Mouse (Mus musculus) cerebellum, adult 18-20 months (tissue): ENCODE measurements around the gene Coro1a.
"Not testable (repeated sequence)": the region's sequence is repeated elsewhere in the genome, so short reads cannot be mapped to it uniquely, and the experiment has no call there.

Source experiments
- DNase-seq, 2 experiments: peaks; one replicate each; pipeline ENCODE4 v3.0.0; 2021

The Coro1a gene

DNA sequence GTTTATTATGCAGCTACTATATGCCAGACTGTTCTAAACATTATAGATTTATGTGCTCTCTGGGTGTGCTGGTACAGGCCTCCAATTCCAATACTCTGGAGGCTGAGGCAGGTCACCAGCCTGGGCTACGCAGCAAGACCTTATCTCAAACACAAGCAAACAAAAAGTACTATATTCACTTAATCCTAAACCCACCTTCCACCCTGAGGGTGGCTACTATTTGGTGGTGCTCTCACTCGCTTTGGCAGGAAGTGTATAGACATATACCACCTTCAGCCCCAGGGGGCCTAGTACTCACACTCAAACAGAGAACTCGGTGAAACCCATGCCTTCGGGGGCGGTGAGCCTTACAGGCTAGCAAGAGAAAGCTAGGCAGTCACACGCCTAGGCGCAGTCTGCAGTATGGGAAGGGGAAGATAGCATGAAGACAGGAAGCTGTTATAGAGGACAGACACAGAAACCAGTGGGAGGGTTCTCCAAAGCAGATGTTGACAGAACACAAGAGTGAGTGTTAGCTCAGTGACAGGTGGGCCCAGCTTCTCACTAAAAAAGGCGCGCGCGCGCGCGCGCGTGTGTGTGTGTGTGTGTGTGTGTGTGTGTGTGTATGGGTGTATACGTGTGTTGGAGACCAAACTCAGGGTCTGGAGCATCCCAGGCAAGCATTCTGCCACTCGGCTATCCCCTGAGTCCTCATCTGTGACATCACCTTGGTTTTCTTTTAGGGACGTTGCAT is at the start of gene Coro1a:
Gene Coro1a (minus strand): TSS at position 346 of the 733 bp plus-strand sequence.
- no peak for DNase-seq

DNA sequence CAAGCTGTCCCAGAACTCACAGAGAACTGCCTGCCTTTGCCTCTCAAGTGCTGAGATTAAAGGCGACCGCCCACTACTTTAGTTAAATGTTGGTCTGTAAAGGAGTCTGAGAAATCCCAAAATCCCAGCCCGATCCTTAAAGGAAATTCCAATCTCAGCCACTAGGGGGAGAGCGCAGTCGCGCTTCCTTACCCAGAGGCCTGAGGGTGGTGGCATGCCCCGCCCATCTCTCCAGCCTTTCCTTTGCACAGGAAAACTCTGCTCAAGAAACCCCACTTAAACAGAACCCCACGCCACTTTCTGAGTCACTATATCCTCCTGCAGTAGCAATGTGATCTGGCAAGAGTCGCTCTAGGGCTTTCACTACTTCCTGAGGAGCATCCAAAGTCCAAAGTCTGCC is 47.3 kb upstream of the Coro1a start:
- peak; percentile 86 for DNase-seq

DNA sequence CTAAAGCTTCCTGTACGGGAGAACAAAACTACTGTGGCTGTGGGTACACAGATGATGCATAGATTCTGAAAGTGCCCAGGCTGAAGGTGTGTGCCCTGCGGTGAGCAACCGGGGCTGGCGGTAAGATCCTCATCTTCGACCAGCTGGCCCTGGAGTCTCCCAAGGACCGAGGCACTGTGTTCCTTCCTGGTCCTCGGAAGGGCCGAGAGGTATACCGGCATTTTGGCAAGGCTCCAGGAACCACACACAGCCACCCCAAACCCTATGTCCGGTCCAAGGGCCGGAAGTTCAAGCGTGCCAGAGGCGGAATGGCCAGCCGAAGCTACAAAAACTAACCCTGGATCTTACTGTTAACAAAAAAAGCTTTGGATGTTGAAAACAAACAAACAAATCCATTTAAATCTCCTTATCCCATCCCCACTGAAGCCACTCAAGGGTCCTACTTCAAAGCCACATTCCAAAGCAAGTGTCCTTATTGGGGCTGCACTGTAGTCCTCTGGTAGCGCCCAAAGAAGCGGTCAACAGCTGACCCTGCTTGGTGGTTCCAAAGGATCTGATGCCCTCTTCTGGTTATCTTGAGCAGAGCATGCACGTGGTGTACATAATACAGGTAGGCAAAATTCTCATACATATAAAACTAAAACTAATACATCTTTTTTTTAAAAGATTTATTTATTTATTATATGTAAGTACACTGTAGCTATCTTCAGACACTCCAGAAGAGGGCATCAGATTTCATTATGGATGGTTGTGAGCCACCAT is 42.2 kb upstream of the Coro1a start:
- DNase-seq, result no peak

DNA sequence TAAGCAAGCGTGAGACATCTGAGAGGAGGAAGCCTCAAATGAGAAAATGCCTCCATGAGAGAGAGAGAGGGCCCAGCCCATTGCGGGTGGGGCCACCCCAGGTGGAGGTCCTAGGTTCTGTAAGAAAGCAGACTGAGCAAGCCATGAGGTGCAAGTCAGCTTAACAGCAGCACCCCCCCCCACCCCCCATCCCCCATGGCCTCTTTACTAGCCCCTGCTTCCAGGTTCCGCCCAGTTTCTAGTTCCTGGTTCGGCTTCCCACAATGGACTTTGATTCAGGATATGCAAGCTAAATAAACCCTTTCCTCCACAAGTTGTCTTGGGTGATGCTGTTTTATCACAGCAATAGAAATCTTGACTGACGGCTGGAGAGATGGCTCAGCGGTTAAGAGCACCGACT is 41.2 kb upstream of the Coro1a start:
- no peak for DNase-seq

DNA sequence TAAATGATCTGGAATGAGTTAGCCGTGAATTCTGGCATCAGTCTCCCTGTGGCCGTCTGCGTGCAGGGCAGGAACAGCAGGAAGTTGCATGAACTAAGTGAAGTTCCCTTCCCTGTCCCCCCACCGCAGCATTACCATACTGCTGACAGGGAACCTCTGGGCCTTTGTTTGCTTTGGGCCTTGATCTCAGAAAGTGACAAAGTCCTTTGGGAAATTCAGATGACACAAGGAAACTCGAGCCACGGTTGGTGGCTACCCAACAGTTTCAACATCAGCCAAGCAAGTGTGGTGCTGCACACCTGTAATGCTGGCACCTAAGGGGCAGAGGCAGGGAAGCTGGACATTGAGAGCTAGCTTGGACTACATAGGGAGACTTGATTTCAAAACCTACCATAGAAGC is 39.2 kb upstream of the Coro1a start:
- no peak for DNase-seq

DNA sequence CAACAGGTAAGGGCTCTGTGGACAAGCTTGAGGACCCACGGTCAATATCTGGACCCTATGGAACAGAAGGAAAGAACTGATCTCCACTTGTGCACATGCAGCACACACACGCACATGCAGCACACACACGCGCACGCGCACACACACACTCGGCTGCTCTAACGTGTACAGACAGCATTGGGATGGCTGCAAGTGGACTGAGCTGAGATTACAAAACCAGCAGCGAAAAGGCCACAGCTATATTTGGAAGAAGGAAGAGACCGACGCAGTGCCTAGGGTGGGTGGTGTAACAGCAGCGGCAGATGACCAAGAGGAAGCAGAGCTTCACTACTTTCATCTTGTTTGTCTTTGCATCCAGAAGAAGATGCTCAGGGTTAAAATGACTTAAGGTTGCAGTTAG is 38.5 kb upstream of the Coro1a start:
- no peak for DNase-seq

DNA sequence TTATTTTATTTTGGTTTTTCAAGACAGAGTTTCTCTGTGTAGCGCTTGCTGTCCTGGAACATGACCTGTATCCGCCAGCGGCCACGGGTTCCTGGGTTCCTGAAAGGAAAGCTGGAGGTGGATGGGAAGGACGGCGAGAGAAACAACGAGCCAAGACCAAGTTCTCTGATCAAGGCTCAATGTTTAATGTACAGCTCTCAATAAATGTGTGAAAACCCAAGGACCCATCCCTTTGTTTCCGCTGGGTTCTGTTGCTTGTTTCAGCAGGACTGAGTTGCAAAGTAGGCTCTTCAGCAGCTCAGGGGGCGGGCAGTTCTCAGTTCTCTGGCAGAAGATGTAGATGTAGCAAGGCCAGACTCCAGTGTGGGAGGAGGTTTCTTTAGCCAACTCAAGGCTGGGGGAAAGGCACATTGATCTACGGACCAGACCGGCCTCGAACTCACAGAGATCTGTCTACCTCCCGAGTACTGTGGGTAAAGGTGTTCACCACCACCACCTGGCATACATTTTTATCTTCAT is 34.4 kb upstream of the Coro1a start:
- no peak for DNase-seq

DNA sequence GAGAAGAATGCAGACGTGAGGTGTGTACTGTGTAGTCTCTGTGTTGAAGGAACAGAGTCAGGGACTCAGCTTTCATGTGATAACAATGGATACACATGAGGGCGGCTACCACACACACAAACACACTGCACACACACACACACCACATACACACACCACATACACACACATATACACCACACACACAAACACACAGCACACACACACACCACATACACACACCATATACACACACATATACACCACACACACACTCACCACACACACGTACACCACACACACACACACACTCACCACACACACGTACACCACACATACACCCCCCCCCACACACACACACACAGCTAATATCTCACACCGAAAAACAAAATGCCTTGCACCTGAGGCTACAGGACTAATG is 33.9 kb upstream of the Coro1a start:
- DNase-seq, result no peak

DNA sequence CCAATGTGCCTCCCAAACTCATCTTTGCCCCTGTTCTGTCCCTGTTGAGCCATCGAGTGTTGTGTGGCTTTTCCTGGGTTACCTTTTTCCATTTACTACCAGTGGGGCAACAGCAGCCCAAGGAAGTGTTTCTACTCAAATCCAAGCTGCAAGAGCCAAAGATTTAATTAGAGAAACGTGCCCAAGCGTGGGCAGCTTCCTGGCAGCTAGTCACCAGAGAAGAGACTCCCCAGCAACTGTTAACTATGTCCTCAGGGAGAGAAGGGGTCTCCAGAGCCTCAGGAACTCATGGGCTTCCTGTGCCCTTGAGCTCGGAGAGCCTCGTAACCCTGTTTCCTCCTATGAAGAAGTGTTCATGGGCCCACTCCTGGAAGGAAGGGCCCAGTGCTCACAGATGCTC is 33.4 kb upstream of the Coro1a start:
- DNase-seq, result no peak

DNA sequence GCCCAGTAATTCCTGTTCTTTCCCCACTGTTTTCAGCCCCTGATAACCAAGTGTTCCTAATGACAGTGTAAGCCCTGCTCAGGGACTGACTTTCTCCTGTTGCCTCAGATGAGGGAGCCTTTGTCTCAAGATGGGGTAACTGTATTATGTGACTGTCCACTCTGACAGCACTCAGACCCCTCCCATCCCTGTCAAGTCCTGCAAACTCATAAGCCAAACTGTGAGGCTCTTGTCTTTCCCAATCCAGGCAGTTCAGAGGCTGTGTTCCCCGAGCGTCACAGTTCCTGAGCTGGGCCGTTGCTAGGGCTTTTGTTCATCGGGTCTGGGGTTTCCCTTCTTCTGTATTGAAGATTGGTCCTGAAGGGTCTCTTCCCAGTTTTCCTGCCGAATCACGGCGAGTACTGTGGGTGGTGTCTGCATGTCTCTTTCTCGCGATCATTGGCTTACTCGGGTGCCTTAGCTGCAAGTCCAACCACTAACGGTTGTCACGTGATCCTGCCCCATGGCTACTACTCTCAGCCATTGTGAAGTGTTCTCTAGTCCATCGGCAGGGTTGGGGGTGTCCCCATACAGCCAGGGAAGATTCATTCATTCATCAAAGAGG is 32.6 kb upstream of the Coro1a start:
- no peak for DNase-seq

DNA sequence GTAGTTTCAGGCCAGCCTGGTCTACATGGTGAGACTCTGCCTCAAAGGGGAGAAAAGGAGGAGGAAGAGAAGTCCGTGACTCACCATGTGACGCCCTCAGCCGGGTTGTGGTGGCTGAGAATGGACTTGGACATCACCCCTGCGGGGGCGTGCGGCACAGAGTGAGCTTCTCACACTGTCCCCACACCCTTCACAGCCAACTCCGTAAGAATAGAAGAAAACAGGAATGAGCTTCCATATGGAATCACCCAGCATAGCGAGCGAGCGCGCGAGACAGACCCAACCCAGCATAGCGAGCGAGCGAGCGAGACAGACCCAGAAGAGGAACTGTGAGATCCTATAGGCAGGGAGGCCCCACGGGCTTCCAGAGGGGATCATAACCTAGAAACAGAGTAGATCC is 32.0 kb upstream of the Coro1a start:
- no peak for DNase-seq

DNA sequence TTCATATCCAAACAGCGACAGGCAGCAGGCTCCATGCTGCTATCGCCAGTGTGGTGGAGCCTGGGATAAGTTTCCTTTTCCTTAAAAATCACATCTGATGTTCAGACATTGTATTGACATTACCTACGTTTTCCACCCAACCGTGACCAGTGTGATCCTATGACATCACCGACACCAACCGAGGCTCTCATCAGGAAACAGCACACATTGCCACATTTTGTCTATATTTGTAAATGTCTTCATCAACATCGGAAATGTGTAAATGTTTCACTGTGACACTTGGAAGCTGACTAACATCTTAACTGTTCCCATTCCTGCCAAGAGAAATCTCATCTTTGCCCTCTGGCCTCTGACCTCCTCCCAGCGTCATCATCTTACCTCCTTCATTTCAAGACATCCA is 28.5 kb upstream of the Coro1a start:
- DNase-seq, result no peak

DNA sequence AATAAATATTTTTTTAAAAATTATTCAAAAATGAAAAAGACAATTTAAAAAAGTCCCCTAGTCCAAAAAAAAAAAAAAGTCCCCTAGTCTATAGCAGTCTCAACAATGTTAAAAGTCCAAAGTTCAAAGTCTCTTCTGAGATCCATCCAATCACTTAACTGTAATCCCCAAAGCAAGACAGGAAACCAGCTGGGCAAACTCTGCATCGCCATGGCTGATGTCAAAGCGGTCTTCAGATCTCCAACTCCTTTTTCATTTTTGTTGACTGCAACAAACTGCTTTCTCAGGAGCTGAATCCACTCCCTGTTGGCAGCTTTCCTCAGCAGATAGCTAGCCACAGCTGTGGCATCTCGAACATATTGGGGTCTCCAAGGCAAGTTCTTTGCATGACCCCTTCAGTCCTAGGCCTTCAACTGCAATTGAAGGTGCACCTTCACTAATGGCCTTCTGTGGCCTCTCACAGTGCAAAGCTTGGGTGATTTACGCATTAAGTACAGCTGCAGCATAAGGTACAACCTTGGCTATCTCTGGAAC is 22.7 kb upstream of the Coro1a start:
- not testable (repeated sequence) for DNase-seq

DNA sequence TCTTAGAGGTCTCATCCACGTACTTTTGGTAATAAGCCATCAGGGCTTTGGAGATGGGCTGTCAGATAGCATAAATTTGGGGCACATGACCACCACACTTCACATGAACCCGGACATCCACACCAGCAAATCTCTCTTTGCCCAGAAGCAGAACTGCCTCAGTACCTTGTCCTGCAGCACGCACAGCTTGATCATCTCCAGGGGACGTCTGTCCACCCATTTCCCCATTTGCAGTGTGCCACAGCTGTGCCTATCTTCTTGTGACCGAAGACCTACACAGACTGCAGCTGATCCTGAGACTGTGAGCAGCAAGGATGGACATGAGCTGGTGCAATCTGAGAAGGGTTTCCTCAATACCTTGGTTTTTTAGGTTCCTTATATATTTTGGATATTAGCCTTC is 18.1 kb upstream of the Coro1a start:
- no peak for DNase-seq

DNA sequence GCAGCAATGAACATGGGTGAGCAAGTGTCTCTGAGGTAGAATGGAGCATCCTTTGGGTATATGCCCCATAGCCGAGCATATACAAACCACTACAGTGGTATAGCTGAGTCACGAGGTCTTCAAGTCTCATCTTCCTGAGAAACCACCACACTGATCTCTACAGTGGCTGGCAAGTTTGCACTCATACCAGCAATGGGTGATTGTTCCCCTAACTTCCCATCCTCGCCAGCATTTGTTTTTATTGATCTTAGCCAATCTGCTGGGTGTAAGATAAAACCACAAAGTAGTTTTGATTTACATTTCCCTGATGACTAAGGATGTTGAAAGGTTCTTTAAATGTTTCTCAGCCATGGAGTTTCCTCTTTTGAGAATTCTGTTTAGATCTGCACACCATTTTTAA is 17.5 kb upstream of the Coro1a start:
- DNase-seq, result no peak

DNA sequence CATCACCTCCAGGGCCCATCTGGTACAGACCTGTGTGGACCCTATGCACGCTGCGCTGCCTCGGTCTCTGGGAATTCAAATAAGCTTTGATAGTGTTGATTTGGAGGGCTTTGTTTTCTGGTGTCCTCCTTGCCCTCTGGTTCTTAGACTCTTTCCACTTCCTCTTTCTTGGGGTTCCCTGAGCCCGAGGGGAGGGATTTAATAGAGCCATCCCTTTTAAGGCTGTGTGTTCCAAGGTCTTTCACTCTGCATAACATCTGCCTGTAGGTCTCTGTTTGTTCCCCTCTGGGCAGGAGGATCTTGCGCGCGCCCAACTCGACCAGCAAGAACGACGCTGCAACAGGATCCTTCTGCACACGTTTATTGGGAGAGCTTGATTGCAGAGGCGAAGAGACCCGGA is 14.0 kb upstream of the Coro1a start:
- no peak for DNase-seq

DNA sequence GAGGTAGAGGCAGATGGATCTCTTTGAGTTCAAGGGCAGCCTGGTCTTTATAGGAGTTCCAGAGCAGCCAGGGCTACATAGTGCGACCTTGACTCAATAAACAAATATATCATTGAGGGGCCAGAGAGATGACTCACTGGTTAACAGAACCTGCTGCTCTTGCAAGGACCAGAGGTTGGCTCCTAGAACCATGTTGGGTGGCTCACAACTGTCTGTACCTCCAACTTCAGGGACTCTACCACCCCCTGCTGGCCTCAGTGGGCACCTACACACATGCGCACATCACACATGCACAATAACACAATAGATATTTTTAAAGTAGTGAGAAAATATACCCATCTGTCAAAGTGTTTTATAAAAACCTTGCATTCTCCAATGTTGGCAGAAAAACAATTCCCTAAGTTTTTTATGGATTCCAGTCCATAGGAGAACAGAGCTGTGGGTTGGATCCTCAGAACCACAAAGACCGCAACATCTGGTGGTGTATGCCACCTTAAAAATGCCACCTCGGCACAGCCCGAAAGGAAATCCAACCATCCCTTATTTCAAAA is 11.3 kb upstream of the Coro1a start:
- no peak for DNase-seq

DNA sequence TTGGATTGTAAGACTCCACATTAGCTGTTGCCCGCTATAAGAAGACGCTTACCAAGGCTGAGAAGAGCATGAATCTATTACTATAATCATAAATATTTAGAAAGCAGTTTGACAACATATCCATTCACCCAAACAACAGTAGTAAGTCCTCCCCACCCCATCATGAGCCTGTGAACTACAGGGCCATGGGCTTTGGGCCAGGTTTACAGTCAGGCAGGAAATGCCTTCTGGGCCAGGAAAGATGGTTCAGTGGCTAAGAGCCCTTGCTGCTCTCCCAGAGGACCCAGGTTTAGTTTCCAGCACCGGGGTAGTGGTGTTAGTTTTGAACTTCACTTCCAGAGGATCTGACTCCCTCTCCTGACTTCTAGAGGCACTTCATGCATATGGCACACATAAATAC is 10.0 kb upstream of the Coro1a start:
- DNase-seq, result no peak

DNA sequence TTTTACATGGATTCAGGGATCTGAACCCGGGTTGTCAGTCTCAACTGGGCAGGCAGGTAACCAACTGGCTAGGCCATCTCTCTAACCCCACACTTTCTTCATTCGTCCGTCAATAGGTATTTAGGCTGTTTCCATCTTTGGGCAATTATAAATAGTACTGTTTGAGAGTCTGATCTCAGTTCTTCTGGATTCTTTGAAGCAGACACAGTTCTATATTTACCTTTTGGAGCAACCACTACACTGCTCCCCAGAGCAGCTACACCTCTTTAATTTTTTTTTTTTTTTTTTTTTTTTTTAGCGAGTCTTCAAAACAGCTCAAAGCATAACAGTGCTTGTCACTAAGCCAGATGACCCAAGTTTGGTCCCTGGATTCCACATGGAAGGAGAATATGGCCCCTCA is 8.1 kb upstream of the Coro1a start:
- no peak for DNase-seq

DNA sequence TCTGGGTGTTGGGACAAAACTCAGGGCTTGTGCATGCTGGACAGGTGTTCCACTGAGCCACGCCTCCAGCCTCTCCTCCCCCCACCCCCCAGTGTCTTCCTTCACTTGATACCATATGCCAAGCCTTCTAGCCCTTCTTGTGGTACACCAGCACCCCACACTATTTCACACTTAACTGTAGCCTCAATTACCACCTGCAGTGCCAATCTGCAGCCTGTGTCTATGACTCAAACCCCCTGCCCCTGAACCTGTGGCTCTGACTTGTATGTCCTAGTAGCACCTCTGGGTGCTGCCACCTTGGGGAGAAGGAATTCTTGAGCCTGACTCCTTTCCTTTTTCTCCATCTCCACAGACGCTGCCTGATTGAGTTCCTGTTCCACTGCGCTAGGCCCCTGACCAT is 4.3 kb upstream of the Coro1a start:
- no peak for DNase-seq

DNA sequence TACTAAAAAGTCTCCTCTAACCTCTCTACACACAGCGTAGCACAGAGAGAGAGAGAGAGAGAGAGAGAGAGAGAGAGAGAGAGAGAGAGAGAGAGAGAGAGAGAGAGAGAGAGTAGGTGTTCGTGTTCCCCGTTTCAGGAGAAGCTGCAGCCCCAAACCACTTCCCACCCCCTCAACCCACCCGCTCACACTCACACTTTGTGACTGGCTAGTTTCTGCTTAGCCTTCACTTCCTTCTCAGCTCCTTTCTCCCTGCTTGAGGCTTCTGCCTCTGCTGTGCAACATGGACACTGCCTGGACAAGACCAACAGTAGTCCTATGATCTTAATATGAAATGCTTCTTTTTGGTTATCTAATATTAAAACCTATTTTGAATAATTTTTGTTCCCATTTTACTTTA is 2.7 kb upstream of the Coro1a start:
- no peak for DNase-seq

DNA sequence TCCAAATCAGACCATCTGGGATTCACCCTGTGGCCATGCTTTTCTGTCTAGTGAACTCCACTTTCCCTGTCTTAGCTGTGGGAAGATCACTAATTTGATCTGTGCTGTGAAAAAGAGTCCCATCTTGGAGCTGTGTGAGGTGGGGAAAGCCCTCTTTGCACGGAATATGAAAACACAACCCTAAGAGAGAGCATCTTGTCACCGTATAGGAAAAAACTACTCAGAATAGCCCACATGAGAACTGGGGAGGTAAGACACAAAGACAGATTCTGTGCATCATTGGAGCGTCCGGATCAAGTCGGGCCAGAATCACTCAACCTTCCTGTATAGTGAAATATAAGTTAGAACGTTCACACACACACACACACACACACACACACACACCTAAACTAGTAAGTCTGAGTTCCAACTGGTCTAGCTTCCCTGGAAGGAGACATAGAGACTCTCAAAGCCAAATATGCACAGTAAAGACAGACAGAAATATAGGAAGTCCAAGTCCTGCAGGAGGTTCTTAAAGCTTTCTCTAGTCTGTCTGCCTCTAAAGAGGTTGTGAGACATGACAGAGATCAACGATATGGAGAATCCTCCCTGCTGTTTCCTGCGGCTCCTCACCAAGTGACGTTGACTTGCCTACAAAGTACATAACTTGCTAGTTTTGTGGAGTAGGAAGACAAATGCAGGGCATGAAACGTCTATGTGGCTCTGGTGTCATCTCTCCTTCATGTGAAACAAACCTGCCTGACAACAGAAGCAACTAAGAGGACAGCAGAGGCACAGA is 777 bp upstream of the Coro1a start:
- DNase-seq, result no peak
